Mouse (Mus musculus) hematopoietic stem cell, adult 5-6 weeks (primary cell): ENCODE results near the gene Clec4f. TPM values are rescaled to one million over a fixed set of nuclear protein-coding genes. Genes with fewer than 3 reads are reported as not detected.

Source experiments
- ATAC-seq, 2 experiments: fragments of 125-278 bp in 1 of 2; replicated peaks in 1 of 2; 2 replicates each; pipeline ENCODE4 v1.8.0; 2016 to 2017; ENCODE audit warnings: inconsistent platforms in 2 of 2, mild to moderate bottlenecking in 2 of 2, moderate number of reproducible peaks in 2 of 2, low read depth in 1 of 2, moderate TSS enrichment in 1 of 2; ENCODE audit not compliant: low FRiP score in 2 of 2, poor library complexity in 2 of 2, severe bottlenecking in 2 of 2, insufficient read depth in 1 of 2, low TSS enrichment in 1 of 2
- total RNA-seq: library from RNA; stranded (forward); fragments of 172-1452, 232-1000 nt; gene quantifications from 2 replicates; pipeline ENCODE4 v1.2.3, GENCODE M21; 2017

Clec4f gene
- total RNA-seq: not detected in 2 replicates

- no peak for ATAC-seq
Measured at GRCm38 (mm10) chr6:83656087-83656486, at the start of gene Clec4f. Gene Clec4f, minus strand, starts transcription at chr6:83656187.

GRCm38 (mm10) chr6:83704701-83705100, 48.7 kb upstream of the Clec4f start:
- ATAC-seq: no peak

- ATAC-seq: no peak
Measured at GRCm38 (mm10) chr6:83704294-83704693, 48.3 kb upstream of the Clec4f start.

GRCm38 (mm10) chr6:83703722-83704078, 47.7 kb upstream of the Clec4f start:
- 0 out of 4 replicates have a peak, but pooled peaks have one; percentile 10 to 17 for ATAC-seq

GRCm38 (mm10) chr6:83703000-83703721, 47.2 kb upstream of the Clec4f start:
- peak; percentile 5 to 20; a peak in 1 of 4 replicates for ATAC-seq

- ATAC-seq: no peak
Measured at GRCm38 (mm10) chr6:83702146-83702999, 46.4 kb upstream of the Clec4f start.

- no peak for ATAC-seq
Measured at GRCm38 (mm10) chr6:83701001-83701400, 45.0 kb upstream of the Clec4f start.

- ATAC-seq: no peak
Measured at GRCm38 (mm10) chr6:83699971-83700370, 44.0 kb upstream of the Clec4f start.

- no peak for ATAC-seq
Measured at GRCm38 (mm10) chr6:83697932-83698331, 41.9 kb upstream of the Clec4f start.

GRCm38 (mm10) chr6:83696684-83697083, 40.7 kb upstream of the Clec4f start:
- no peak for ATAC-seq

- no peak for ATAC-seq
Measured at GRCm38 (mm10) chr6:83695731-83696130, 39.7 kb upstream of the Clec4f start.

GRCm38 (mm10) chr6:83693835-83694234, 37.8 kb upstream of the Clec4f start:
- peak in 1 of 2 experiments; percentile 56; a peak in 1 of 4 replicates for ATAC-seq

- ATAC-seq: no peak
Measured at GRCm38 (mm10) chr6:83692962-83693361, 37.0 kb upstream of the Clec4f start.

GRCm38 (mm10) chr6:83690936-83691335, 34.9 kb upstream of the Clec4f start:
- ATAC-seq: no peak

GRCm38 (mm10) chr6:83690277-83690676, 34.3 kb upstream of the Clec4f start:
- 0 out of 4 replicates have a peak, but pooled peaks of 1 of the 2 experiments have one; percentile 30 for ATAC-seq

- peak; percentile 63 to 79 for ATAC-seq
Measured at GRCm38 (mm10) chr6:83689374-83689773, 33.4 kb upstream of the Clec4f start.

GRCm38 (mm10) chr6:83677757-83678156, 21.8 kb upstream of the Clec4f start, which contains the start of gene Cd207:
Gene Cd207, minus strand, starts transcription at chr6:83677857.
- no peak for ATAC-seq

- ATAC-seq: peak; percentile 72 to 73; a peak in 3 of 4 replicates
Measured at GRCm38 (mm10) chr6:83673395-83673794, 17.4 kb upstream of the Clec4f start.
